Mouse (Mus musculus): ENCODE data around the gene Zfp663.

GRCm38 (mm10) chr2:165370348-165370747 lies 1.8 kb upstream of the Zfp663 start:
- TF ChIP-seq CTCF (IDR thresholded peaks at IDR 0.05; ENCODE audit: low read depth): no peak
- TF ChIP-seq EP300 (optimal IDR thresholded peaks at IDR 0.05): no peak
